Mouse (Mus musculus) granulocyte monocyte progenitor cell, adult 5-6 weeks (primary cell): ENCODE results near the gene Wsb1. TPM values are rescaled to one million over a fixed set of nuclear protein-coding genes. Genes with fewer than 3 reads are reported as not detected.

Source experiments
- total RNA-seq, 2 experiments: library from RNA; stranded (forward) in 1 of 2; stranded (reverse) in 1 of 2; fragments of 200-712, 200-1000 nt in 1 of 2; fragments of >200 nt in 1 of 2; fragmentation: Nextera tagmentation in 1 of 2; gene quantifications; 2 replicates each; pipeline ENCODE4 v1.2.3; 2014 to 2017

Wsb1 gene
- total RNA-seq, 2 experiments from 2014 or later: 152 to 153 TPM

Other genes with a start within 250 kb of the Wsb1 start
- 8.1 and 19.2 TPM in 2 replicates for gene Ksr1, start 108.3 kb downstream of the Wsb1 start, total RNA-seq (2014; fragmentation: Nextera tagmentation)
- gene Ksr1, start 108.3 kb downstream of the Wsb1 start, total RNA-seq (2017): 5.4 and 8.2 TPM in 2 replicates
- not detected in 2 replicates for gene Gm9964, start 42.2 kb upstream of the Wsb1 start, total RNA-seq (2014; fragmentation: Nextera tagmentation)
- gene Gm9964, start 42.2 kb upstream of the Wsb1 start, total RNA-seq (2017): not detected in 2 replicates
- gene Nf1, start 85.0 kb upstream of the Wsb1 start, total RNA-seq (2014; fragmentation: Nextera tagmentation): 26.7 and 28.3 TPM in 2 replicates
- gene Nf1, start 85.0 kb upstream of the Wsb1 start, total RNA-seq (2017): 9.2 and 11.0 TPM in 2 replicates
- 0.86 TPM in 1 of 2 replicates, not detected in the other for gene Omg, start 249.4 kb upstream of the Wsb1 start, total RNA-seq (2014; fragmentation: Nextera tagmentation)
- 0.04 TPM in 1 of 2 replicates, not detected in the other for gene Omg, start 249.4 kb upstream of the Wsb1 start, total RNA-seq (2017)